Mouse (Mus musculus) kidney, adult 2 months (tissue): ENCODE measurements at regions not wholly inside any gene's neighbourhood (a gene's known extent, or its start where the extent isn't known, plus 50 kb on each side); places are given as distances from the start of the nearest gene placed in this dataset.

ENCODE experiments used
- DNase-seq: peaks from one replicate; pipeline ENCODE4 v3.0.0; 2021
- H3K27ac ChIP-seq: fragments of 200-500 bp; 2 replicates; pipeline ENCODE4 v1.5.1; 2012; ENCODE audit warnings: low read depth, low read length, control low read depth, inconsistent platforms; ENCODE audit not compliant: insufficient read depth
- H3K27me3 ChIP-seq: fragments of 200-500 bp; replicated peaks from 2 replicates; pipeline ENCODE4 v1.6.1; 2012; ENCODE audit warnings: mild to moderate bottlenecking, moderate library complexity, low read length, inconsistent platforms; ENCODE audit not compliant: control insufficient read depth, insufficient read depth
- H3K36me3 ChIP-seq: fragments of 200-500 bp; 2 replicates; pipeline ENCODE4 v1.6.1; 2012; ENCODE audit warnings: mild to moderate bottlenecking, moderate library complexity, low read length, inconsistent platforms; ENCODE audit not compliant: control insufficient read depth, insufficient read depth
- H3K4me1 ChIP-seq: fragments of 200-500 bp; 2 replicates; pipeline ENCODE4 v1.6.1; 2011; ENCODE audit warnings: low read length; ENCODE audit not compliant: control insufficient read depth, insufficient read depth
- H3K4me3 ChIP-seq: fragments of 200-500 bp; 2 replicates; pipeline ENCODE4 v1.5.1; 2011; ENCODE audit warnings: mild to moderate bottlenecking, low read depth, low read length, control low read depth; ENCODE audit not compliant: insufficient read depth
- CTCF ChIP-seq: fragments of 200-500 bp; conservative IDR thresholded peaks from 2 replicates; pipeline ENCODE4 v1.5.1; 2011; ENCODE audit warnings: low read depth, mild to moderate bottlenecking, control low read depth, low read length, moderate library complexity, mixed read lengths; ENCODE audit not compliant: insufficient read depth, insufficient read length
- POLR2A ChIP-seq: fragments of 200-500 bp; IDR thresholded peaks from one replicate; pipeline ENCODE4 v1.6.1; 2011; ENCODE audit warnings: low read depth, low read length, control low read depth
- WGBS: fragments of 180-500 bp; shearing (Covaris S2); methylation state at CpG from one replicate; pipeline ENCODE4 v1.1.7; 2018; 5-methylcytosine and 5-hydroxymethylcytosine counted together

DNA sequence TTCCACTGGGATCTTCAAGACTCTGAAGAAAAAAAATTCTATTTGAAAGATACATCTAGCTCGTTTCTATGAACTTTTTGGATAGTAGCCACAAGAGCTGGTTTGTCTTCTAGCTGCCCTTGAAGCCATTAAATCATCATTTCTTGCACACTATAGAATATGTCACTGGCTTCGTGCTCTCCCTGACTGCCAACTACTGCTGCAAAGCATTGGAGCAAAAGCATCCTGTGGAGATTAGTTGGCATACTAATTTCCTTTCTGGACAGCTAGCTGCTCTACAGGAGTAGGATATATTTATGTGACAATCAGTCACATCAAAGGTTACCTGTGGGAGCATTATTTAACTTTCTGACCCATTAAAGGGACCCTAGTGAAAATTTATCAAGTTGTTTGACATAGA lies 243.1 kb downstream of the Pdgfc start:
- no peak overlapping the region for H3K27ac ChIP-seq
- no peaks in the 10 kb centered on the region for H3K27me3 ChIP-seq
- H3K4me3 ChIP-seq: no peak overlapping the region
- 38% methylated on average over 2 of the region's 2 CpGs for WGBS
- TF ChIP-seq CTCF (no peak), POLR2A (no peak)
- H3K36me3 ChIP-seq: no peaks in the 10 kb centered on the region
- no peak for DNase-seq
- H3K4me1 ChIP-seq: no peaks in the 10 kb centered on the region

GRCm38 (mm10) chr3:81289762-81290161 lies 253.5 kb downstream of the Pdgfc start:
- TF ChIP-seq CTCF (no peak), POLR2A (no peak)
- Histone ChIP-seq H3K36me3 (no peaks in the 10 kb centered on the region), H3K4me3 (no peak overlapping the region), H3K27ac (no peak overlapping the region), H3K27me3 (no peaks in the 10 kb centered on the region), H3K4me1 (no peaks in the 10 kb centered on the region)
- DNase-seq: no peak
- WGBS: 93% methylated on average over 2 of the region's 2 CpGs

- no peaks in the 10 kb centered on the region for H3K4me1 ChIP-seq
- H3K27ac ChIP-seq: no peak overlapping the region
- TF ChIP-seq CTCF: no peak
- no peak for TF ChIP-seq POLR2A
- H3K27me3 ChIP-seq: no peaks in the 10 kb centered on the region
- H3K36me3 ChIP-seq: no peaks in the 10 kb centered on the region
- 24% methylated on average over 2 of the region's 2 CpGs for WGBS
- H3K4me3 ChIP-seq: no peak overlapping the region
- DNase-seq: no peak
Measured at GRCm38 (mm10) chr3:81292404-81292803, 256.2 kb downstream of the Pdgfc start.

DNA sequence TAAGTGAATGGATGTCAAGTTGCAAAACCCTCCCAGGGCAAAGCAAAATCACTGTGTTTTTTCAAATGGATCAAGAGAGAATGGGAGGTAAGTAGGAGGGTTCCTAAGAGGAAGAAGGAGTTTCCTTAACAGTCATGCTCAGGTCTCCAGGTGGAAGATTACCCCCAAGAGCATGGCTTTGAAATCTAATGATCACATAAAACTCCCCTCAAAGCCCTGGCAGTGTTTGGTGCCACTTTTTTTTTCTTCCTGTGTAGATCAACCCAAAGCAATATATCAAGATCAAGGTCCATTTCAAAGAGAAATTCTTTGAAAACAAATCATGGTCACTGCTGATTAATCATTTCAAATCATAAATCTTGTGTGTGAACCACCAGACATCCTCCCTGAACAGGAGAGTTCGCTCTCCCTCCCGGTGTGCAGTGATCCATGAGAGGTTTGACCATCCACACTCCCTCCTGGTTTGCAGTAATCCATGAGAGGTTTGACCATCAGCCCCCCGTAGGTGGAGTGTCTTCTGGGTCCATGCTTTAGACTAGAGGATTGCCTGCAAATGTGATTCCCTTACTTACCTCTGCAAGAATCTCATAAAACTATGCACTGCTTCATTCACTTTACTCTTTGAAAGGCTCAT lies 257.1 kb downstream of the Pdgfc start:
- no peak for DNase-seq
- no peak for TF ChIP-seq POLR2A
- no peak for TF ChIP-seq CTCF
- H3K4me1 ChIP-seq: no peaks in the 10 kb centered on the region
- H3K27me3 ChIP-seq: no peaks in the 10 kb centered on the region
- no peak overlapping the region for H3K27ac ChIP-seq
- H3K4me3 ChIP-seq: no peak overlapping the region
- no peaks in the 10 kb centered on the region for H3K36me3 ChIP-seq
- 23% methylated on average over 3 of the region's 3 CpGs for WGBS

DNA sequence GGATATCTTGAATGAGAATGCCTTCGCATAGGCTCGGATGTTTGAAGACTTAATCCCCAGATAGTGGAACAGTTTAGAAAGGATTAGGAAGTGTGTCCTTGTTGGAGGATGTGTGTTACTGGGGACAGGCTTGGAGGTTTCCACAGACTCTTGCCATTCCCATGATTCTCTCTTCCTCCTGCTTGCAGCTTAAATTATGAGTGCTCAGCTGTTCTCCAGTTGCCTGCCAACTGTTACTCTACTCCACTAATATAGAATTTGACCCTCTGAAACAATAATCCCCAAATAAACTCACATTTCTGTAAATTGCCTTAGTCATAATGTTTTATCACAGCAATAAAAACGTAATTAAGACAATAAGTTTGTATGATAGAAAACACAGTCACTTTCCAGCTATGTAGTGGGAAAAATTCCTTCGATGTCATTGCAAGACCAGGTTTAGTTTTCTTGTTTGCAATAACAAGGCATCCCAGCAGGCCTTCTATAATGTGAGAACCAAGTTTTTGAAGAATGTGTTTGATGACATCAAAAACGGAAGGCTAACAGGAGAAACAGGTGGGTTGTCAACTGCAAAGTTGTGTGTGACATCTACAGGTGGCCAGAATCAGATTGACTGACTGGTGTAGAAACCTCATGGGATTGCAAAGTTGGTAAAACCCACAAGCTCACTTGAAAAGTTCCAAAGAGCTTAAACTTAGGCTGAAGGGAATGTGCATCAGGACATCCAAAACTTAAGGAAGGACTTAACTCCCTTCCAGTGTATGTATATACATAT lies 268.0 kb downstream of the Pdgfc start:
- no peak overlapping the region for H3K27ac ChIP-seq
- no peak for TF ChIP-seq POLR2A
- no peak for TF ChIP-seq CTCF
- H3K4me3 ChIP-seq: no peak overlapping the region
- H3K4me1 ChIP-seq: no peaks in the 10 kb centered on the region
- H3K27me3 ChIP-seq: no peaks in the 10 kb centered on the region
- WGBS: 85% methylated on average over 5 of the region's 5 CpGs
- DNase-seq: no peak
- H3K36me3 ChIP-seq: no peaks in the 10 kb centered on the region

DNA sequence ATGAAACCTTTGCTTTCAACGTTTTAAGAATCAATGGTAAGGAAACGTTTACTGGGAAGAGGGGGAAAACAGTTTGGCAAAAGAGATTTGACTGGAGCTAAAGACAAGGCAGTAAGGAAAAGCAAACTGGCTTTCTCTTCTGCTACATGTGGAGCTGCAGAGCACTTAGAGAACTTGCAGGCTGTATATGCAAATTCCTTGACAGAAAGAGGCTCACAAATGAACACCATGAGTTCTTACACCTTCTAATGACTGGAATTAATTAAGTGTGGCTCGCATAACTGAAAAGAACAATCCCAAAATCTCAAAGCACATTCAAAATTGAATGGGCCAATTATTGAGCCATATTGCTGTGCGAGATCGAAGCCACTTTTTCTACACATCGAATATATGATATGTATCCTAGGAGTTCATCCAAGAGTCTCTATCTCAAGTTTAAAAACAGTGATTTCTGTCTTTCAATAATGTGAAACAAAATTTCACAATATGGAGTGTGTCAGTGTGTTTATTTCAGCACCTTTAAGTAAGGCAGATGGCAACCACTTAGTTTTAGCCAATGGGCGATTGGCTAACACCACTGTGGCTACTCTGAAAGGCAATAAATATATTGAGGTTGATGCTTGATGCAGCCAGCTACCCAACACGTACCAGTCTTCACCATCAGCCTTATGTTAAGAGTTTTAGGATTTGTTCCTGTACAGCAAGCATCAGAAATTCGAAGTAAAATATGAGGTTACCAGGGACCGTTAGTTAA lies 269.4 kb downstream of the Pdgfc start:
- DNase-seq: no peak
- H3K4me1 ChIP-seq: no peaks in the 10 kb centered on the region
- 76% methylated on average over 10 of the region's 10 CpGs for WGBS
- no peaks in the 10 kb centered on the region for H3K27me3 ChIP-seq
- H3K36me3 ChIP-seq: no peaks in the 10 kb centered on the region
- no peak for TF ChIP-seq CTCF
- TF ChIP-seq POLR2A: no peak
- H3K4me3 ChIP-seq: no peak overlapping the region
- H3K27ac ChIP-seq: no peak overlapping the region

DNA sequence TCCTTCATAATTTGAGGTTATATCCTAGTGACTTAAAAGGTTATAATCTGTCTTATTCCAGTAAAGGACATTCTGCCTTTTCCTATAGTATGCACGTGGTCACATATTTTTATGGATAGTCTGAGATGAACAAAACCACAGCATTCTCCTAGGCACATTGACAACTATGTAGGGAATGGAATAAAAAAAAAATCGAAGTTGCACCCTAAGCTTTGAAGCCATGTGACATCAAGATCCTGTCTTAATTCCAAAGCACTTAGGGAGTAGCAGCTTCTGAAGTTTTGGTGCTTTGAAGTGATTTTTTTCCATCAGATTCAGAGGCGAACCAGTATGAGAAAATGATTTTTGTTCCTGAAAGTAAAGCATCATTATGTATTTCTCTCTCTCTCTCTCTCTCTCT lies 290.6 kb downstream of the Pdgfc start:
- H3K4me3 ChIP-seq: no peak overlapping the region
- WGBS: 75% methylated on average over 3 of the region's 3 CpGs
- no peaks in the 10 kb centered on the region for H3K36me3 ChIP-seq
- DNase-seq: no peak
- no peaks in the 10 kb centered on the region for H3K4me1 ChIP-seq
- H3K27ac ChIP-seq: no peak overlapping the region
- no peaks in the 10 kb centered on the region for H3K27me3 ChIP-seq
- TF ChIP-seq POLR2A: no peak
- no peak for TF ChIP-seq CTCF
